Mouse (Mus musculus): ENCODE data around the gene Nek8. TPM values are rescaled to one million over a fixed set of nuclear protein-coding genes. Genes with fewer than 3 reads are reported as not detected.

Nek8 gene
- polyA plus RNA-seq, 1 experiment from 2014 or later = 7.8 TPM

DNA sequence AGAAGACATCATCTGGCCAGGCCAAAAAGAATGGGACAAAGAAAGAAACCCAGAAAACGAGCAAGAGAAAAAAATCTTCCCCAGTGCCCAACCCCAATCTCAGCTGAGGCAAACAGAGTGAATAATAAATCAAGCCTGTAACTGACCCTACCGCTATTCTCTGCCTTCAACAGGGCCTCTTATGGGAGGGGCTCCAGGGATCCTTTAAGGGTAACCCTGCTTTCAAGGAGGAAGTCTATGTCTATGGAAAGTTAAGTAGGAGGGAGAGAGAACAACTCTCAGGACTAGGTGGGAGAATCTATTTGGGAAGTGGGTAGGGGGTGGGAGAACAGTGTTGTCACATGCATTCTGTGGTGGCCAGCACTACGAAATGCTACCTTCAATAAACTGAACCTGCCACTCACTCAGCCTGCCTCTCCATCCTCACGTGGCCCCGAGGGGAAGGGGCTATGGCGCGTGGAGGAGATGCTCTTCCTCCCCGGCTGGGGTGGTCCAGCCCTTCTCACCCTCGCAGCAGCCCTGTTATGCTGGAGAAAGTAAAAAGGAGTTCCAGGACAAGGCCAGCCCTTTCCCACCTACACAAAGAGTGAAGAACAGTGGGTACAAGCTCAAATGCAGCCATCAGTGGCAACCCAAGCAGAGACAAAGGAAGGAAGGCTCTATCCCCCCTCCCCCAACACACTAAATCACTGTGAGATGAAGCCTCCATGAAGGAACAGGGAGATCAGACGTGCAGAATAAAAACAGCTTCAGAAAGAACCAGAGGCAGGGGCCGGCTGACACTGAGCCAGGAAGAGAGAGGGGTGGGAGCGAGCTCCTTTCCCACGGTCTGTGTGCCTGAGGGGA lies 29.1 kb upstream of the Nek8 start:
- 44% methylated on average over 13 of the region's 13 CpGs for WGBS
- no peak overlapping the region for H3K4me3 ChIP-seq (ENCODE audit: low read depth, low read length)
- H3K4me1 ChIP-seq (ENCODE audit: control insufficient read depth, insufficient read depth, low read length) = peaks cover 28% of the 10 kb centered on the region
- H3K9me3 ChIP-seq (ENCODE audit: control insufficient read depth, low read length) = no peaks in the 10 kb centered on the region
- peak overlapping the region; percentile 61 for H3K9ac ChIP-seq (ENCODE audit: low read length)
- peak overlapping the region; percentile 96 for H3K27ac ChIP-seq (ENCODE audit: low read depth, low read length)
- peak overlapping the region; percentile 21; the same call in 1 of the 2 replicates for H3K4me2 ChIP-seq (ENCODE audit: low read depth)
- no peaks in the 10 kb centered on the region for H3K27me3 ChIP-seq (ENCODE audit: control insufficient read depth, insufficient read depth, low read length)
- H3K36me3 ChIP-seq (ENCODE audit: control insufficient read depth, insufficient read depth, low read length) = peaks cover 25% of the 10 kb centered on the region
- peak; percentile 57 for DNase-seq (ENCODE audit: low spot score)
- ATAC-seq (ENCODE audit: insufficient read depth, low FRiP score, low TSS enrichment) = peak; percentile 71

DNA sequence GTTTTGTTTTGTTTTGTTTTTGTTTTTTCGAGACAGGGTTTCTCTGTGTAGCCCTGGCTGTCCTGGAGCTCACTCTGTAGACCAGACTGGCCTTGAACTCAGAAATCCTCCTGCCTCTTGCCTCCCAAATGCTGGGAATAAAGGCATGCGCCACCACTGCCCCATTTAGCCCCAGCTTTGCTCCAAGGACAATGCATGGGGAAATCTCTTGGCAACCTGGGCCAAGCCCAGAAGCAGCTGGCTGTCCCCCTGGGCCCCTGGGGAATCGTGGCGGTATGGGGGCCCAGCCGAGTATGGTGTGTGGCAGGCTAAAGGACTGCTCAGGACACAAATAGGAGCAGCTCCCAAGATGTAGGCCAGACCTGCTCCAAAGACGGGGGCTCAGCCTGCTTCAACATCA lies 27.8 kb upstream of the Nek8 start:
- Histone ChIP-seq H3K36me3 (ENCODE audit: control insufficient read depth, insufficient read depth, low read length) (peaks cover 18% of the 10 kb centered on the region), H3K4me2 (ENCODE audit: low read depth) (no peak overlapping the region), H3K9ac (ENCODE audit: low read length) (0 out of 2 replicates have a peak overlapping the region, but pooled peaks have one; percentile 26), H3K27me3 (ENCODE audit: control insufficient read depth, insufficient read depth, low read length) (no peaks in the 10 kb centered on the region), H3K4me1 (ENCODE audit: control insufficient read depth, insufficient read depth, low read length) (peaks cover 28% of the 10 kb centered on the region), H3K9me3 (ENCODE audit: control insufficient read depth, low read length) (no peaks in the 10 kb centered on the region), H3K4me3 (ENCODE audit: low read depth, low read length) (no peak overlapping the region), H3K27ac (ENCODE audit: low read depth, low read length) (peak overlapping the region; percentile 96)
- DNase-seq (ENCODE audit: low spot score) (no peak), ATAC-seq (ENCODE audit: insufficient read depth, low FRiP score, low TSS enrichment) (no peak)
- 67% methylated on average over 6 of the region's 6 CpGs for WGBS

DNA sequence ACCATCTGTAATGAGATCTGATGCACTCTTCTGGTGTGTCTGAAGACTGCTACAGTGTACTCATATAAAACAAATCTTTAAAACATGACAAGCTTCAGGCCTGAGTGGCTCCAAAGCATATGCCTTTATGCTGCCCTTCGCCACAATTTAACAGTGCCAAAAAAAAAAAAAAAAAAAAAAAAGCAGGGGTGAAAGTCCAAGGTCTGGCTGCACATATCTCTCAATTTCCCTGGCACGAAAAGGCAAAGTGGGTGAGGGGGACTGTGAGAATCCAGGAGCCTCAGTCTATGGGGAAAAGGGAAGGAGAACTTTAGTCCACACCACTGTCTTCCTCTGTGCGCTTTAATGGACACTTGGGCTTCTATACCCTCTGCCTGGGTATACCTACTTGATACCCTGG lies 25.9 kb upstream of the Nek8 start:
- 90% methylated on average over 3 of the region's 3 CpGs for WGBS
- Histone ChIP-seq H3K36me3 (ENCODE audit: control insufficient read depth, insufficient read depth, low read length) (peaks cover 4% of the 10 kb centered on the region; the same call in 1 of the 2 replicates), H3K27me3 (ENCODE audit: control insufficient read depth, insufficient read depth, low read length) (no peaks in the 10 kb centered on the region), H3K4me2 (ENCODE audit: low read depth) (no peak overlapping the region), H3K9ac (ENCODE audit: low read length) (no peak overlapping the region), H3K4me3 (ENCODE audit: low read depth, low read length) (no peak overlapping the region), H3K4me1 (ENCODE audit: control insufficient read depth, insufficient read depth, low read length) (peaks cover 28% of the 10 kb centered on the region), H3K9me3 (ENCODE audit: control insufficient read depth, low read length) (no peaks in the 10 kb centered on the region), H3K27ac (ENCODE audit: low read depth, low read length) (no peak overlapping the region)
- DNase-seq (ENCODE audit: low spot score) (no peak), ATAC-seq (ENCODE audit: insufficient read depth, low FRiP score, low TSS enrichment) (no peak)

DNA sequence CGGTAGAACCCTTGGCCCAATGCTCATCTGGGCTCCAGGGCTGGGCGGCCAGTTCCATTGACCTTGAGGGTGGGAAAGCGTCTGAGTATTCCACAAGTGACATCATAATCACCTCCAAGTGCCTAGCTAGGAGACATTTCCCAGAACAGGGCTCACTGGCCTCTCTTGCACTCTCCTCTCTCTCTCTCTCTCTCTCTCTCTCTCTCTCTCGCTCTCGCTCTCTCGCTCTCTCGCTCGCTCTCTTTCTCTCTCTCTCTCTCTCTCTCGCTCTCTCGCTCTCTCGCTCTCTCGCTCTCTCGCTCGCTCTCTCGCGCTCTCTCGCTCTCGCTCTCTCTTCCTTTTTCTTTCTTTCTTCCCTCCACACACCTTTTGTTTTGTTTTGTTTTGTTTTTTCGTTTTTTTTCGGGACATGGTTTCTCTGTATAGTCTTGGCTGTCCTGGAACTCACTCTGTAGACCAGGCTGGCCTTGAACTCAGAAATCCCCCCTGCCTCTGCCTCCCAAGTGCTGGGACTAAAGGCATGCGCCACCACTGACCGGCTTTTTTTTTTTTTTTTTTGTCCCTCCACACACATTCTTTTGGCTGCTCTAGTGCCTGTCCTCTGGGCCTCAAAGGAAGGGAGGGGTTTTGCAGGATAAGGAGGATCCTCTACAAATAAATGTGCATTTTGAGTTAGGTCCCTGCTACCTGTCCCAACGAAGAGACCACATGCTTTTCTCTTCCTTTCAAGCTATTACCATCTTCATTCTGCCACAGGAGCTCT lies 18.8 kb upstream of the Nek8 start:
- WGBS = 66% methylated on average over 23 of the region's 23 CpGs
- DNase-seq (ENCODE audit: low spot score) = no peak
- peak overlapping the region; percentile 46 for H3K4me2 ChIP-seq (ENCODE audit: low read depth)
- H3K9ac ChIP-seq (ENCODE audit: low read length) = no peak overlapping the region
- no peaks in the 10 kb centered on the region for H3K27me3 ChIP-seq (ENCODE audit: control insufficient read depth, insufficient read depth, low read length)
- 0 out of 2 replicates have a peak, but pooled peaks cover 2% of the 10 kb centered on the region for H3K4me1 ChIP-seq (ENCODE audit: control insufficient read depth, insufficient read depth, low read length)
- H3K27ac ChIP-seq (ENCODE audit: low read depth, low read length) = no peak overlapping the region
- peak overlapping the region; percentile 30 for H3K4me3 ChIP-seq (ENCODE audit: low read depth, low read length)
- peaks cover 8% of the 10 kb centered on the region for H3K36me3 ChIP-seq (ENCODE audit: control insufficient read depth, insufficient read depth, low read length)
- no peak for ATAC-seq (ENCODE audit: insufficient read depth, low FRiP score, low TSS enrichment)
- H3K9me3 ChIP-seq (ENCODE audit: control insufficient read depth, low read length) = no peaks in the 10 kb centered on the region

DNA sequence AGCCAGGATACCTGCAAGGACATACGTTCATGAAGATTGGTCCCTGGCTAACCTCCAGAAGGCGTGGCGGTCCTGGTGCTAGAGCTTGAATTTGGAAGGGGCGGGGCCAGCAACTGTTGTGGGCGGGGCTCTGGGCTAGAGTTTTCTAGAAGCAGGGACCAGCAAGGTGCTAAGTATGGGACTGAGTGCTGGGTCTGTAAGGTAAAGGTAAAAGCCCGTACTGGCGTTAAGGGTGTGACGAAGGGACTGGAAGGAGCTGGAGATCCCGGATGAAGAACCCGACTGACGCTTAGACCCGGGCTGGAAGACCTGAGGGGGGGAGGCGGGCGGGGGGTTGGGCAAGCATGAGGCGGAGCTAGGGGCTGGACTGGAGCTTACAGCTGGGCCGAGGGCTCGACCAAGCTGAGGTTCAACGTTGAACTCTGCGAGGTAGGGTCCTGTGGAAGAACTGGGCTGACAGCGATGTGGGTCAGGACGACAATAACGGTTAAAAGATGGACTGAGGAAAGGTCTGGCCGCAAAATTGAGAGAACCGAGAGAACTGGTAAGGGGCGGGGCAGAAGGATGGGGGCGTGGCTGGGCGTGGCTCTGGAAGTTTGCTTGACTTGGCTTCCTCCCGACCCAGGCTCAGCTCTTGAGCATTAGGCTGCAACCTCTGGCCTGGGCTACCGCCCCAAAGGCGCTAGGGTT lies 18.1 kb upstream of the Nek8 start:
- Histone ChIP-seq H3K4me2 (ENCODE audit: low read depth) (peak overlapping the region; percentile 46), H3K27ac (ENCODE audit: low read depth, low read length) (no peak overlapping the region), H3K36me3 (ENCODE audit: control insufficient read depth, insufficient read depth, low read length) (peaks cover 8% of the 10 kb centered on the region), H3K4me1 (ENCODE audit: control insufficient read depth, insufficient read depth, low read length) (peaks cover 7% of the 10 kb centered on the region; the same call in 1 of the 2 replicates), H3K9ac (ENCODE audit: low read length) (no peak overlapping the region), H3K4me3 (ENCODE audit: low read depth, low read length) (peak overlapping the region; percentile 30), H3K27me3 (ENCODE audit: control insufficient read depth, insufficient read depth, low read length) (no peaks in the 10 kb centered on the region), H3K9me3 (ENCODE audit: control insufficient read depth, low read length) (no peaks in the 10 kb centered on the region)
- DNase-seq (ENCODE audit: low spot score) (peak; percentile 74), ATAC-seq (ENCODE audit: insufficient read depth, low FRiP score, low TSS enrichment) (no peak)
- 2% methylated on average over 30 of the region's 30 CpGs for WGBS

DNA sequence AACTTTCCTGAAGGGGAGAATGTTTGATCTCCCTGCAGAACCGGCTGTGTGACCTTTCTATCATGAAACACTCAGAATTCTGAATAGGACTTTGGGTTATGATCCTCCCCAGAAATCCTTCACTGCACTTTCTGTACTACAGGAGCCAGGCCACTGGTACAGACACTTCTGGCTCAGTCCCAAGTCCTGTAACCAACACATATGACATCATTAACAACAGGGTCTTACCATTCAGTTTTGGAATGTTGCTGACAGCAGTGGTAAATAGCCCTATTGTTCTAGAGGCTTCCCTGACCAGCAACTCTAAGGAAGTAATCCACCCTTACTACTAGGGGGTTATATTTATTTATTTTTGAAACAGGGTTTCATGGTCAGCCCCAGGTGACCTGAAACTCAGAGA lies 16.6 kb upstream of the Nek8 start, which contains the start of gene Proca1:
TSS of gene Proca1 (plus strand) at position 280 of the 400 bp plus-strand sequence.
- peak within 1 kb of the TSS; percentile 46; the same call in 1 of the 2 replicates for H3K4me2 ChIP-seq (ENCODE audit: low read depth)
- H3K4me1 ChIP-seq (ENCODE audit: control insufficient read depth, insufficient read depth, low read length) = peaks cover 7% of the 10 kb centered on the region; the same call in 1 of the 2 replicates
- no peak for ATAC-seq (ENCODE audit: insufficient read depth, low FRiP score, low TSS enrichment)
- no peak within 1 kb of the TSS for H3K9ac ChIP-seq (ENCODE audit: low read length)
- H3K27me3 ChIP-seq (ENCODE audit: control insufficient read depth, insufficient read depth, low read length) = no peaks in the 10 kb centered on the region
- DNase-seq (ENCODE audit: low spot score) = no peak
- no peaks in the 10 kb centered on the region for H3K9me3 ChIP-seq (ENCODE audit: control insufficient read depth, low read length)
- peaks cover 8% of the 10 kb centered on the region for H3K36me3 ChIP-seq (ENCODE audit: control insufficient read depth, insufficient read depth, low read length)
- H3K4me3 ChIP-seq (ENCODE audit: low read depth, low read length) = peak within 1 kb of the TSS; percentile 30
- H3K27ac ChIP-seq (ENCODE audit: low read depth, low read length) = no peak within 1 kb of the TSS
- 91% methylated on average over 1 of the region's 1 CpGs for WGBS

DNA sequence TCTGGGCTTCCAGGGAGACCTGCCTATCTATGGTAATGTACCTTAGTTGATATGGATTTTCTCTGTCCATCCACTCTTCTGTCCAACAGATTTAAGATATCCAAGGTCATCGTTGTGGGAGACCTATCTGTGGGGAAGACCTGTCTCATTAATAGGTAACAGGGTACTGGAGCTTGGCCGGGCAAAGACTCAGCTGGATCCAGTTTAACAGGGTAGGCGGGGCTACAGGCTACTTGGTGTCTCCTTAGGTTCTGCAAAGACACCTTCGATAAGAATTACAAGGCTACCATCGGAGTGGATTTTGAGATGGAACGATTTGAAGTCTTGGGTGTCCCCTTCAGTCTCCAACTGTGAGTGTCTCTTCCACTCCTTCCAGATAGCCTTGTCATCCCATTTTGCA lies 13.6 kb upstream of the Nek8 start:
- peak overlapping the region; percentile 65; the same call in 1 of the 2 replicates for H3K4me3 ChIP-seq (ENCODE audit: low read depth, low read length)
- no peaks in the 10 kb centered on the region for H3K27me3 ChIP-seq (ENCODE audit: control insufficient read depth, insufficient read depth, low read length)
- 0 out of 2 replicates have a peak overlapping the region, but pooled peaks have one; percentile 19 for H3K9ac ChIP-seq (ENCODE audit: low read length)
- H3K36me3 ChIP-seq (ENCODE audit: control insufficient read depth, insufficient read depth, low read length) = peaks cover 8% of the 10 kb centered on the region
- DNase-seq (ENCODE audit: low spot score) (no peak), ATAC-seq (ENCODE audit: insufficient read depth, low FRiP score, low TSS enrichment) (no peak)
- H3K4me1 ChIP-seq (ENCODE audit: control insufficient read depth, insufficient read depth, low read length) = peaks cover 7% of the 10 kb centered on the region; the same call in 1 of the 2 replicates
- H3K4me2 ChIP-seq (ENCODE audit: low read depth) = peak overlapping the region; percentile 52
- peak overlapping the region; percentile 92 for H3K27ac ChIP-seq (ENCODE audit: low read depth, low read length)
- 68% methylated on average over 6 of the region's 6 CpGs for WGBS
- no peaks in the 10 kb centered on the region for H3K9me3 ChIP-seq (ENCODE audit: control insufficient read depth, low read length)

All from neural tube, embryonic 11.5 days (tissue).